Mouse (Mus musculus) embryonic facial prominence, embryonic 11.5 days (tissue): Measurements from ENCODE around the gene Cxcl17. TPM values are rescaled to one million over a fixed set of nuclear protein-coding genes. Genes with fewer than 3 reads are reported as not detected.
"Not testable (repeated sequence)": the region's sequence is repeated elsewhere in the genome, so short reads cannot be mapped to it uniquely, and the experiment has no call there.

ENCODE experiments used
- ATAC-seq: fragments of 200-750 bp; cut with Nextera tagmentation; replicated peaks from 2 replicates; pipeline ENCODE4 v1.8.0; 2017; ENCODE audit warnings: low read depth; ENCODE audit not compliant: insufficient number of reproducible peaks, low FRiP score, low TSS enrichment
- DNase-seq: peaks from one replicate; pipeline ENCODE4 v3.0.0-alpha.2; 2015; ENCODE audit warnings: low spot score
- H3K27ac ChIP-seq: fragments of 300-500 bp; sonication (generic); replicated peaks from 2 replicates; pipeline ENCODE4 v1.5.1; 2014; ENCODE audit warnings: mild to moderate bottlenecking, low read depth, low read length, control low read depth
- H3K27me3 ChIP-seq: fragments of 300-500 bp; sonication (generic); 2 replicates; pipeline ENCODE4 v1.6.1; 2014; ENCODE audit warnings: mild to moderate bottlenecking, low read length, moderate library complexity, mixed read lengths; ENCODE audit not compliant: control insufficient read depth, insufficient read depth
- H3K36me3 ChIP-seq: fragments of 300-500 bp; sonication (generic); replicated peaks from 2 replicates; pipeline ENCODE4 v1.6.1; 2014; ENCODE audit warnings: low read depth, mild to moderate bottlenecking, low read length, moderate library complexity, mixed read lengths; ENCODE audit not compliant: control insufficient read depth, insufficient read depth
- H3K4me1 ChIP-seq: fragments of 300-500 bp; sonication (generic); 2 replicates; pipeline ENCODE4 v1.6.1; 2014; ENCODE audit warnings: low read length, mixed read lengths; ENCODE audit not compliant: control insufficient read depth, insufficient read depth
- H3K4me2 ChIP-seq: fragments of 300-500 bp; sonication (generic); 2 replicates; pipeline ENCODE4 v1.6.1; 2014; ENCODE audit warnings: low read depth, mild to moderate bottlenecking, control low read depth, low read length, moderate library complexity
- H3K4me3 ChIP-seq: fragments of 300-500 bp; sonication (generic); 2 replicates; pipeline ENCODE4 v1.5.1; 2014; ENCODE audit warnings: low read depth, low read length, control low read depth
- H3K9ac ChIP-seq: fragments of 300-500 bp; sonication (generic); replicated peaks from 2 replicates; pipeline ENCODE4 v1.6.1; 2014; ENCODE audit warnings: mild to moderate bottlenecking, control low read depth, low read length
- H3K9me3 ChIP-seq: fragments of 300-500 bp; sonication (generic); replicated peaks from 2 replicates; pipeline ENCODE4 v1.6.1; 2016; ENCODE audit warnings: mild to moderate bottlenecking, low read length, inconsistent platforms, mixed read lengths; ENCODE audit not compliant: control insufficient read depth
- WGBS: fragments of 180-500 bp; shearing (Covaris S2); extraction: QIAGEN DNeasy Blood & Tissue Kit; methylation state at CpG from one replicate; pipeline ENCODE4 v1.1.7; 2014; 5-methylcytosine and 5-hydroxymethylcytosine counted together
- polyA plus RNA-seq: library from polyadenylated mRNA; unstranded; fragments of >200 nt; fragmentation: Nextera tagmentation; extraction: Ambion mirVana; gene quantifications from 2 replicates; pipeline ENCODE4 v1.2.1, GENCODE M21; 2014

Gene Cxcl17
- not detected in 2 replicates for polyA plus RNA-seq

GRCm38 (mm10) chr7:25412833-25413441 is at the start of gene Cxcl17:
Cxcl17 (minus strand) TSS chr7:25412886.
- DNase-seq (no peak), ATAC-seq (no peak)
- no peaks in the 10 kb centered on the region for H3K9me3 ChIP-seq
- H3K9ac ChIP-seq = no peak within 1 kb of the TSS
- H3K36me3 ChIP-seq = no peaks in the 10 kb centered on the region
- 43% methylated on average over 7 of the region's 7 CpGs for WGBS
- H3K4me1 ChIP-seq = no peaks in the 10 kb centered on the region
- H3K27me3 ChIP-seq = no peaks in the 10 kb centered on the region
- H3K4me2 ChIP-seq = no peak within 1 kb of the TSS
- no peak within 1 kb of the TSS for H3K27ac ChIP-seq
- no peak within 1 kb of the TSS for H3K4me3 ChIP-seq

- H3K9me3 ChIP-seq, H3K27ac ChIP-seq, H3K9ac ChIP-seq, H3K27me3 ChIP-seq, H3K36me3 ChIP-seq, H3K4me1 ChIP-seq, H3K4me3 ChIP-seq, ATAC-seq, H3K4me2 ChIP-seq, DNase-seq: not testable (repeated sequence)
- no CpG with 5 or more reads among the region's 1 CpGs for WGBS
Observed at GRCm38 (mm10) chr7:25462033-25462337, 49.3 kb upstream of the Cxcl17 start.

- 82% methylated on average over 4 of the region's 5 CpGs for WGBS
- H3K27me3 ChIP-seq, DNase-seq, H3K4me2 ChIP-seq, H3K27ac ChIP-seq, H3K36me3 ChIP-seq, H3K4me3 ChIP-seq, H3K9ac ChIP-seq, ATAC-seq, H3K9me3 ChIP-seq, H3K4me1 ChIP-seq: not testable (repeated sequence)
Observed at GRCm38 (mm10) chr7:25461336-25462032, 48.8 kb upstream of the Cxcl17 start.

GRCm38 (mm10) chr7:25452103-25452502 is 39.4 kb upstream of the Cxcl17 start:
- Histone ChIP-seq H3K4me3 (no peak overlapping the region), H3K27me3 (no peaks in the 10 kb centered on the region), H3K9me3 (no peaks in the 10 kb centered on the region), H3K9ac (no peak overlapping the region), H3K36me3 (no peaks in the 10 kb centered on the region), H3K4me2 (no peak overlapping the region), H3K4me1 (no peaks in the 10 kb centered on the region), H3K27ac (no peak overlapping the region)
- no peak for DNase-seq
- no peak for ATAC-seq
- 76% methylated on average over 3 of the region's 3 CpGs for WGBS

- H3K4me3 ChIP-seq = no peak overlapping the region
- no peaks in the 10 kb centered on the region for H3K9me3 ChIP-seq
- no peaks in the 10 kb centered on the region for H3K36me3 ChIP-seq
- DNase-seq = no peak
- no peak overlapping the region for H3K27ac ChIP-seq
- H3K9ac ChIP-seq = no peak overlapping the region
- WGBS = 61% methylated on average over 9 of the region's 9 CpGs
- ATAC-seq = no peak
- no peaks in the 10 kb centered on the region for H3K4me1 ChIP-seq
- H3K27me3 ChIP-seq = no peaks in the 10 kb centered on the region
- H3K4me2 ChIP-seq = no peak overlapping the region
Observed at GRCm38 (mm10) chr7:25449913-25450890, 37.5 kb upstream of the Cxcl17 start.

GRCm38 (mm10) chr7:25440816-25441153 is 28.1 kb upstream of the Cxcl17 start:
- H3K36me3 ChIP-seq = no peaks in the 10 kb centered on the region
- no peak overlapping the region for H3K4me2 ChIP-seq
- H3K9ac ChIP-seq = no peak overlapping the region
- H3K27ac ChIP-seq = no peak overlapping the region
- WGBS = 86% methylated on average over 6 of the region's 6 CpGs
- H3K4me1 ChIP-seq = no peaks in the 10 kb centered on the region
- DNase-seq (no peak), ATAC-seq (no peak)
- no peaks in the 10 kb centered on the region for H3K9me3 ChIP-seq
- no peaks in the 10 kb centered on the region for H3K27me3 ChIP-seq
- no peak overlapping the region for H3K4me3 ChIP-seq

- H3K4me3 ChIP-seq = no peak overlapping the region
- no peaks in the 10 kb centered on the region for H3K4me1 ChIP-seq
- H3K27ac ChIP-seq = no peak overlapping the region
- H3K9me3 ChIP-seq = no peaks in the 10 kb centered on the region
- ATAC-seq (no peak), DNase-seq (no peak)
- H3K36me3 ChIP-seq = no peaks in the 10 kb centered on the region
- no peak overlapping the region for H3K9ac ChIP-seq
- H3K27me3 ChIP-seq = no peaks in the 10 kb centered on the region
- WGBS = 86% methylated on average over 9 of the region's 9 CpGs
- H3K4me2 ChIP-seq = no peak overlapping the region
Observed at GRCm38 (mm10) chr7:25439978-25440815, 27.5 kb upstream of the Cxcl17 start.
